Mouse (Mus musculus) left cerebral cortex, adult 8-10 months (tissue): ENCODE results near the gene Sema4d. TPM values are rescaled to one million over a fixed set of nuclear protein-coding genes. Genes with fewer than 3 reads are reported as not detected.

Experiments
- DNase-seq, 2 experiments: peaks; one replicate each; pipeline ENCODE4 v3.0.0; 2022; ENCODE audit warnings: low spot score in 2 of 2
- total RNA-seq, 4 experiments: library from RNA; stranded (reverse); gene quantifications; 2 replicates each; pipeline ENCODE4 v1.2.4; 2022

The Sema4d gene
- total RNA-seq, 4 experiments from 2014 or later, result 71.1 to 80.0 (median 75.5) TPM

GRCm38 (mm10) chr13:51778983-51779962 is 14.3 kb downstream of the Sema4d start:
- DNase-seq, result no peak

- peak in 1 of 2 experiments; percentile 83 for DNase-seq
Measured at GRCm38 (mm10) chr13:51778351-51778982, 15.1 kb downstream of the Sema4d start.

GRCm38 (mm10) chr13:51777738-51778274 is 15.7 kb downstream of the Sema4d start:
- DNase-seq, result peak in 1 of 2 experiments; percentile 69

GRCm38 (mm10) chr13:51777048-51777737 is 16.4 kb downstream of the Sema4d start:
- DNase-seq, result peak in 1 of 2 experiments; percentile 82

GRCm38 (mm10) chr13:51776160-51776737 is 17.3 kb downstream of the Sema4d start:
- no peak for DNase-seq

GRCm38 (mm10) chr13:51771802-51772206 is 21.7 kb downstream of the Sema4d start:
- DNase-seq, result peak in 1 of 2 experiments; percentile 69

- DNase-seq, result no peak
Measured at GRCm38 (mm10) chr13:51770647-51771427, 22.7 kb downstream of the Sema4d start.

- no peak for DNase-seq
Measured at GRCm38 (mm10) chr13:51767991-51768761, 25.4 kb downstream of the Sema4d start.

GRCm38 (mm10) chr13:51767513-51767912 is 26.0 kb downstream of the Sema4d start:
- no peak for DNase-seq

- no peak for DNase-seq
Measured at GRCm38 (mm10) chr13:51766756-51767155, 26.8 kb downstream of the Sema4d start.

GRCm38 (mm10) chr13:51765369-51765768 is 28.2 kb downstream of the Sema4d start:
- DNase-seq, result no peak

- no peak for DNase-seq
Measured at GRCm38 (mm10) chr13:51763019-51763698, 30.4 kb downstream of the Sema4d start.

- DNase-seq, result no peak
Measured at GRCm38 (mm10) chr13:51761186-51761813, 32.2 kb downstream of the Sema4d start.

GRCm38 (mm10) chr13:51759256-51759987 is 34.1 kb downstream of the Sema4d start:
- no peak for DNase-seq

- DNase-seq, result no peak
Measured at GRCm38 (mm10) chr13:51758428-51758827, 35.1 kb downstream of the Sema4d start.

GRCm38 (mm10) chr13:51757099-51757498 is 36.4 kb downstream of the Sema4d start:
- DNase-seq, result no peak

GRCm38 (mm10) chr13:51756563-51756962 is 37.0 kb downstream of the Sema4d start:
- no peak for DNase-seq

GRCm38 (mm10) chr13:51756019-51756418 is 37.5 kb downstream of the Sema4d start:
- DNase-seq, result no peak
